Mouse (Mus musculus) adrenal gland, postnatal 10 days (tissue): ENCODE data around the gene Arhgef39. TPM values are rescaled to one million over a fixed set of nuclear protein-coding genes. Genes with fewer than 3 reads are reported as not detected.
A peak's percentile ranks its signal among the peaks of the same experiment; 100 is the strongest.

Experiments used
- DNase-seq: peaks from one replicate; pipeline ENCODE4 v3.0.0; 2021; ENCODE audit warnings: mixed read lengths
- long read RNA-seq, 2 experiments: library from polyadenylated mRNA; stranded (forward); transcript quantifications; one replicate each; pipeline ENCODE4 v2.0.0; 2021
- total RNA-seq, 2 experiments: library from RNA; stranded (reverse); gene quantifications; 2 replicates each; pipeline ENCODE4 v1.2.3; 2021

Gene Arhgef39
- total RNA-seq: 10 to 100 TPM in 1 of 2 experiments, 1 to 10 TPM in 1; 6.2 to 10.9 TPM
- long read RNA-seq, experiment 1: 0 reads
- long read RNA-seq, experiment 2, partial matches to known transcripts: 0 of 4 reads
- long read RNA-seq, experiment 2, other reads (novel, unspliced or antisense): 4 of 4 reads

DNA sequence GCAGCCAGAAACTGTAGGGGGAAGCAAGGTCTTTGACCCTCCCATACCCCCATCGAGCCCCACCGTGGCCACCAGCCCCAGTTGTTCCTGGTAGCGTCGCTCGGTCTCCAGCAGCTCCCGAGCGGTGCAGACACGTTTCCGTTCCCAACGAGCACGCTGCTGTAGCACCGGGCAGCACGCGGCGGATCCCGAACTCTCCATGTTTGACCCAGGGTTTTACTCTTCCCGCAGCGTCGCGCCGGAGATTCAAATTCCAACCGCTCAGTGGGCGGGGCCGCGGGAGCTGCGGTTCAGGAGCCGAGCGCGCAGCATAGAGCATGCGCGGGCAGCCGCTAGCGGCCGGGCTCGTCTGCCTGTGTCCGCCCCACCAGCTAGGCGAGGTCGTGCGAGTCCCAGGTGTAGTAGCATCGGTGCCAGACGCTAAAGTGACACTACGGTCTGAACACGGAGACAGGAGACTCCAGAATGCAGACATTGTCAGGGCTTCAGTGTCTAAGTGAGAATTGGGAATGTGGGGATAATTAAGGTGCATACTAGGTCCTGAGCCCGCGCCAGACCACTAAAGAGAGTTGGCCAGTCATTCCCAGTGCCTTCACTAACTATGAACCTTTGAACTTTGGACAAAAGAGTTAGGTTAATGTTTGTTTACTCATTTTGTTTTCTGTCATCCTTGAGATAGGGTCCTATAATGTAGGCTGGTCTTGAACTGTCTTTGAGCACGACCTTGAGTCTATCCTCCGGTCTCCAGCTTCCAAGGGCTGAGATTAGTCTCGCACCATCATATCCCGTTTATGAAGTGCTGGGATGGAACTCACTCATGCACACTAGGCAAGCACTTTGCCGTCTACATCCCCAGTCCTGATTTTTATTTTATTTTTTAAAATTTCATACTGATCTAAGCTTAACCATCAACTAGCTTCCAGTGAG, at the start of gene Arhgef39:
TSS of gene Arhgef39 (minus strand) at position 289 of the 927 bp plus-strand sequence.
- peak; percentile 92 for DNase-seq

DNA sequence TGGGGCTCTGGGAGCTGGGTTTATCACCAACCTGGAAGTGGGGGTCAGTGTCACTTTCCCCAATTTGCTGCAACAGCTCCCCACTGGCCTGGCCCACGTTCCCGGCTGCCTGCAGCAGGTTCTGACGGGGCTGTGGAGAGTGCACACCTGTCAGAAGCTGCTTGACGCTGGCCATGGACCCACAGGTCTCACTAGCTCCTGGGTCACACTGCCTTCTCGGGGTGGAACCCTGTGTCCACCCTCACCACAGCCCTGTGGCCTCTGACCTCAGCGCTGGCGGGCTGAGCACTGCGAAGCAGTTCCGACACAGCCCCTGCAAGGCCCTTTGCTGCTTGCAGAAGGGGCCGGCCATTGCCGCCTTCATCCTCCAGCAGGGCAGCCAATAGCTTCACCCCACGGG, 49.6 kb upstream of the Arhgef39 start:
- DNase-seq: no peak

DNA sequence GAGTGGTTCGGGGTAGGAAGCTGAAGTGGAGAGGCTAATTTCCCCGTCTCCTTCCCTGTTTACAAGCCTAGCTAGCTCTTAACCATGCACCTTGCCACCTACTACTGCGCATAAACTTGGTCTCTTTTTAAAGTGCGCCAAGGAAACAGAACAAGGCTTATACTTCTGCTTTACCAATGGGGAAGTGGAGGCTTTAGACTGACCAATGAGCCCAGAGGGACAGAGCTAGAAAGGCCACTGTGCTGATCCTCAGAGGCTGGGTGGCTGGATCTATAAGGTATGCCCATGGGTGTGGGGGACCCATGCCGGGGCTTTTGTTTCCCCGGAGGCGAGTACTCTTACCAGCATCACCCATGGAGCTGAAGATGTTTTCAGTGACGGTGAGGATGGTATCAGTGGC, 47.7 kb upstream of the Arhgef39 start:
- no peak for DNase-seq

GRCm38 (mm10) chr4:43546375-43547047, 47.0 kb upstream of the Arhgef39 start:
- DNase-seq: peak; percentile 84

- no peak for DNase-seq
These were observed 42.5 kb upstream of the Arhgef39 start for GRCm38 (mm10) chr4:43542044-43542443.

DNA sequence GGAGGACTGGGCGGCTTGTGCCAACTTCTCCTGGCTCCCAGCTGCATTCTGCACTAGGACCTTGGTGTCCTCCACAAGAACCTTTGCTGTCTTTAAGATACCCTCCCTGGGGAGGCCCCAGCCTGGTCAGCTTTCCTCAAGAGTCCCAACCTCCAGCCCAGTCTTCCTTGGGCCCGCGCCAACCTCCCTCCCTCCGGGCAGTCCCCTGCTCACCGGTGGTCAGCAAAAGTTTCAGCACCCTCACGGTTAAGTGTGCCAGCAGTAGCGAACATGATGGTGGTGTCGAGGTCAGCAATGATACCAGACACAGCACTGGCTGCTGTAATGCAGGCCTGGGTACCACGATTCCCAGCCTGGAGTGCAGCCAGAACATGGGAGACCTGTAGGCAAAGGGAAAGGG, 36.5 kb upstream of the Arhgef39 start:
- DNase-seq: no peak

- DNase-seq: no peak
These were observed 36.1 kb upstream of the Arhgef39 start for GRCm38 (mm10) chr4:43535628-43536027.

DNA sequence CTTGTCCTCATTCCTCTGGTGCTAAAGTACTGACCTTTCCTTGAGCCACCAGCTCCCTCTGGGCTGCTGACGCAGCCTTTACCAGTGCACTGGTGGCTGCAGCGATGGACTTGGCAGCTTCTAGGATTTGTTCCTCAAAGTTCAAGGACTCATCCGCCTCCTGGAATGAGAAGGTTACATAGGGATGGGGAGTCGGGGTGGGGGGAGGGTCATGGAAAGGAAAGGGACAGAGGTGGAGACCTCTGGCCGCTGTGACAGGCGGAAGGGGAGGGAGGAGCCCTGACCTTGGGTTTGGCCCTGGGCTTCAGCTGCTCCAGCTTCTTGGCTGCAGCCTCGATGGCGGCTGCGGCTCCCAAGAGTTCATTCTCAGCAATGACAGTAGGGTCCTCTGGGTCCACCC, 33.8 kb upstream of the Arhgef39 start:
- peak; percentile 83 for DNase-seq

DNA sequence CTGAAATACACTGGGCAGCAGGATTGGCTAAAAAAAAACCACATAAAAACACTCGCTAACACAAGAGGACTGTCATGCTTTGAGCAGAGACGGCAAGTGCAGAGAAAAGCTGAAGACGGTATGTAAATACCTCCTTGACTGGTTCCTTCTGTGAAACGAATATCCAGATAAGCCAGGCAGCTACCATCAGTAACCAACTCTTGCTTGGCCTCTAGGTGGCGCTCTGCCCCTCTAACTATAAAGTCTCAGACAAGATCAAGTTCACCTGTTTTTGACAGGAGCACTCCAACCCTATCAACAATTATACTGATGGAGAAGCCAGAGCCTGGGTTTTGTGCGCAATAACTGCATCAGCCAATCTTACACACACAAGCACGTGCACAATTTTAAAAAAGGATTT, 31.1 kb upstream of the Arhgef39 start:
- DNase-seq: peak; percentile 86

DNA sequence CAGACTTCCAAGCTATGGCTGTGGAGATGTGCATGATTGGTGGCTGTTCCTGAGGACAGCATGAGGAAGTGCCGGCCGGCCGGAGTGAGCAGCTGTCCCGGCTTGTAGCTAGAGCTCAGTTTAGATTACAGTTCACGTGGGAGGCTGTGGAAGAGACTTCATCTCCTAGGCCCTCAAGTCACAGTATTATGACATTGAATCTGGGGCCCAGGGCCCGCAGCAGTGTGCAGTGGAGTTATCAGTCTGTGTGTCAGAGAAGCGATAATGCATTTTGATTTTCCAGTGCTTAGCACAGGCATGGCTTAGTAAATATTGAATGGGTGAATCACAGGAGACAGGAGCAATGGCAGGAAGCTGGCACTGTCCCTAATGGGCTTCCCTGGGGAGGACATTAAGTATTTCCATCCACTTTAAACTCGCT, 30.6 kb upstream of the Arhgef39 start:
- DNase-seq: peak; percentile 57

DNA sequence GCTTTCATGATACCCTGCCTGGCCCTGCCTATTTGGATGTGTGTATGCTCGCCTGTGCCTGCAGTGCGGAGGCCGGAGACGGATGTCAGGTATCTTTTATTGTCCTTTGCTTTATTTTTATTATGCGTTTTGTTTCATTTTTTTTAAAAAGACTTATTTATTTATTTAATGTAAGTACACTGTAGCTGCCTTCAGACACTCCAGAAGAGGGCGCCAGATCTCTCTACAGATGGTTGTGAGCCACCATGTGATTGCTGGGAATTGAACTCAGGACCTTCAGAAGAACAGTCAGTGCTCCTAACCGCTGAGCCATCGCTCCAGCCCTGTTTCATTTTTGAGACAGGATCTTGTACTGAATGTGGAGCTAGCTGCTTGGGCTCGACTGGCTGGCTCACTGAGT, 29.0 kb upstream of the Arhgef39 start:
- no peak for DNase-seq

DNA sequence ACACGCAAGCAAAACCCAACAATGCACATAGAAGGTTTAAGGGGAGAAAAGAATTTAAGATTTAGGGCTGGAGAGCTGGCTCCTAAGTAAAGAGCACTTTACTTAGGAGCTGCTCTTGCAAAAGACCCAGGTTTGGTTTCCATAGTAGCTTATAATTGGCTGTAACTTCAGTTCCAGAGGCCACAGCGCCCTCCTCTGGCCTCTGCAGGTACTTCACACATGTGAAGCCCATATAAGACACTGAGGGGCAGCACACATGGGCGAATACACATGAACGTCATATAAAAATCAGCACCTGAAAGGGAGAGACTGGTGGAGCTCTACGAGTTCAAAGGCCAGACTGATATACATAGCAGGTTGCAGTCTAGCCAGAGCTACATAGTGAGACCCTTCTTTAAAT, 28.4 kb upstream of the Arhgef39 start:
- DNase-seq: no peak

DNA sequence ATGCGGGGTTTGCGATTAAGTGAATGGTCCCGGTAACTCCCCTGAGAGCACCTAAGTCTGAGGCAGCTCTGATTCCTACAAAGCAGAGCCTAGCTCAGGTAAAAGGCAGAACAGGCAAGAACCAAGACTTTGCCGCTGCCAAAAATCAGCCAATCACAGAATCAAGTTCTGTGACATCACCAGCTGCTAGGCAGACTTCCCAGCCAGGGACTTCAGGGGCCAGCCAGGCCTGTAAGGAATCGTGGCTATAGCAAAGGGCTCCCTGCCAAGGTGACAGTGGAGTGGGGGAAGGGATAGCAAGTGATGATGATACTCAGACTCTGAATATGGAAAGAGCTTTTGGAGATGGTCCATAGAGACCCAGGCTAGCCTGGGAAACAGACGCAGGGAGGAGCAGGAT, 20.5 kb upstream of the Arhgef39 start:
- peak; percentile 95 for DNase-seq

- DNase-seq: no peak
These were observed 20.1 kb upstream of the Arhgef39 start for GRCm38 (mm10) chr4:43519551-43519950.

- no peak for DNase-seq
These were observed 16.5 kb upstream of the Arhgef39 start for GRCm38 (mm10) chr4:43515764-43516708.

- DNase-seq: no peak
These were observed 14.3 kb upstream of the Arhgef39 start for GRCm38 (mm10) chr4:43513791-43514190.

DNA sequence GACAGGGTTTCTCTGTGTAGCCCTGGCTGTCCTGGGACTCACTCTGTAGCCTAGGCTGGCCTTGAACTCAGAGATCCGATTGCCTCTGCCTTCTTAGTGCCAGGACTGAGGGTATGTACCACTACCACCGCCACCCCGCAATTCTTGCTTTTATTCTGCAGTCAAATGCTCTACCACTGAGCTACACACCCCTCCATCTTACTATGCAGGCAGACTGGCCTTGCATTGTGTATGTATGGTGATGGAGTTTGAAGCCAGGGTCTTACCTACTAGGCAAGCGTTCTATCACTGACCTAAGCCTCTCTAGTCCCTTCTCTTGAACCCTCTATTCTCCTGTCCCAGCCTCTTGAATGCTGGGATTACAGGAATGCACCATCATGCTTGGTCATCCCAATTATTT, 13.8 kb upstream of the Arhgef39 start:
- DNase-seq: no peak

DNA sequence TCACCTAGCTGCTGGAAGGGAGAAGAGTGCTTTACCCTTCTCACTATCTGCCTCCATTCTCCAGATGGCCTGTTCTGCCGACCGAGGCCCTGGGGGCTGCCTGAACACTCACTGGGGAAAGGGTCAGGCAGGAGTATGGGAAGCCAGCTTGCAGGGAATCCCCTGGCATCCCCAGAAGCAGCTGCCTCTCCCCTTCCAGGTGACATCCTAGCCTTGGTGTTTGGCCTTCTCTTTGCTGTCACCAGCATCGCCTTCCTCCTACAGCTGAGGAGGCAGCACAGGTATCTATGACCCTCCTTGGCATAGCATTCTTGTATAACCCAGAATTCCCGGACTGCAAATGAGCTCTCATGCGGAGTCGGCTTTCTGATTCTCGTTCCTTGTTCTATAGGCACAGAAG, 13.2 kb upstream of the Arhgef39 start:
- DNase-seq: no peak

DNA sequence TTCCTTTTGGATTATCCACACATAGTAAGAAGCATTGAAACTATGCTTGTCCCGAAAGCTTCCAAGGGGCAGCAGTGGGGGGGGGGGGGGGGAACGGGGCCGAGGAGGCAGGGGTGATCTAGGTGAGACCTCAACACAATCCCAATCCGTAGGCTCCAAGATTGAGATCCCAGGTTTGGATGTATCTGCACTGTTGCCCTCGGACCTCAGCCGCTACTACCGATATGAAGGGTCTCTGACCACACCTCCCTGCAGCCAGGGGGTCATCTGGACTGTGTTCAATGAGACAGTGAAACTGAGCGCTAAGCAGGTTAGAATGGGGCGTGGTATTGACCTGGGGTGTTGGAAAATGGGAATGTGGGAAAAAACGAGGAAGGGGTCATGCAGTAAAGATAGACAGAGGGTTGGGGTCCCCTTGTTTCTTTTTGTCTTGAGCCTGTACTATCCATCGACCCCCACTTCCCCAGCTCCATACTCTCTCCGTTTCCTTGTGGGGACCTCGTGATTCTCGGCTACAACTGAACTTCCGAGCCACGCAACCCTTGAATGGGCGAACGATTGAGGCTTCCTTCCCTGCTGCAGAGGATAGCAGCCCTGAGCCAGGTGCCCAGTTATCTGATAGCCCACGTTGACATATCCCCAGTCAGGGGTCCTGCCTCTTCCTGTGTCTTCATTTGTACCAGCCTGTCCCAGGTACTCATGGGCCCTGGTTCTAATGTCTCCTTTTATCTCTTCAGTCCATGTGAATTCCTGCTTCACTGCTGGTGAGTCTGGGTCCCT, 12.4 kb upstream of the Arhgef39 start:
- DNase-seq: no peak

DNA sequence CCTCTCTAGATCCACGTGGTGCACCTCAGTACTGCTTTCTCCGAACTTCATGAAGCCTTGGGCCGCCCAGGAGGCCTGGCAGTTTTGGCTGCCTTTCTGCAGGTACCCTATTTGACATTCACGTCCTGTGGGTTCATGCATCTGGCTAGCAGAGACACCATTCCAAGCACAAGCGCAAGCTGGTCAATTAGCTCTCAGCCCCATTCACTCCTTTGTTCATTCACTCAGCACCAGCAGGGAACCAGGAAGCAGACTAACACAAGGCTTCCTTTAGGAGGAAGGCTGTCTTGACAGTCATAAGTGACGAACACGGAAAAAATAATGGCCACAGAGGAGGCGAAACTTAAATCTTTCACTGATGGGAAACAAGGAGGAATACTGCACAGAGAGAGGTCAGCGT, 9.6 kb upstream of the Arhgef39 start:
- no peak for DNase-seq

- DNase-seq: peak; percentile 70
These were observed 9.1 kb upstream of the Arhgef39 start for GRCm38 (mm10) chr4:43508666-43508997.
